Mouse (Mus musculus) gastrocnemius, adult 2 months (tissue): ENCODE results near the gene Frem1. TPM values are rescaled to one million over a fixed set of nuclear protein-coding genes. Genes with fewer than 3 reads are reported as not detected.
A peak's percentile ranks its signal among the peaks of the same experiment; 100 is the strongest.

Experiments used
- DNase-seq: peaks from one replicate; pipeline ENCODE4 v3.0.0; 2022
- H3K27ac ChIP-seq: fragments of 200-600 bp; 2 replicates; pipeline ENCODE4 v1.8.1; 2022; ENCODE audit warnings: mild to moderate bottlenecking
- H3K4me3 ChIP-seq: fragments of 200-600 bp; 2 replicates; pipeline ENCODE4 v1.8.1; 2022; ENCODE audit warnings: mild to moderate bottlenecking, moderate library complexity
- CTCF ChIP-seq: fragments of 200-600 bp; IDR thresholded peaks from 2 replicates; pipeline ENCODE4 v1.8.1; 2022; ENCODE audit warnings: antibody characterized with exemption, mild to moderate bottlenecking, moderate library complexity
- intact Hi-C: fragments of 180-260 bp; cut with DNase I; formaldehyde crosslinking; loops from one replicate; pipeline ENCODE4 v1.15.1; 2025
- total RNA-seq, 2 experiments: library from RNA; stranded (reverse); gene quantifications; 2 replicates each; pipeline ENCODE4 v1.2.3; 2021

The Frem1 gene
- total RNA-seq, 2 experiments from 2014 or later = 0.38 to 0.64 TPM

DNA sequence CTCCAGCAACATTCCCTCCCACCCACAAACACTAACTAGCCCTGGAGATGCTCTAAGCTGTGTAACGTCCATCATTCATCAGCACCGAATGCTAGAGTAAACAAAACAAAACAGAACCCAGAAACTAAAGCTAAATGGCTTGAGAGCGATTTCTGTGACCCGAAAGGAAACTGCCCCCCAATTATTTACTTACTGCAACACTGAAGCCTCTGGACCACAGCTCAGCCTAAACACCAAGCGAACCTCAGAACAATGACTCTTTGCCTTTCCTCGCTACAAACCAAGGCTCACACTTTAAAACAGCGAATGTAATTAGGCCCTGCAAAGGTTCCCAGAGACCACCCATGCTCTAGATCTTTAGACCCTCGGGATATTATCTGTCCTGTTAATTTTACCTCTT is 963 bp downstream of the Frem1 start:
- Histone ChIP-seq H3K4me3 (peak overlapping the region; percentile 55), H3K27ac (no peak overlapping the region)
- intact Hi-C loops = no loop called here
- no peak for TF ChIP-seq CTCF
- no peak for DNase-seq

DNA sequence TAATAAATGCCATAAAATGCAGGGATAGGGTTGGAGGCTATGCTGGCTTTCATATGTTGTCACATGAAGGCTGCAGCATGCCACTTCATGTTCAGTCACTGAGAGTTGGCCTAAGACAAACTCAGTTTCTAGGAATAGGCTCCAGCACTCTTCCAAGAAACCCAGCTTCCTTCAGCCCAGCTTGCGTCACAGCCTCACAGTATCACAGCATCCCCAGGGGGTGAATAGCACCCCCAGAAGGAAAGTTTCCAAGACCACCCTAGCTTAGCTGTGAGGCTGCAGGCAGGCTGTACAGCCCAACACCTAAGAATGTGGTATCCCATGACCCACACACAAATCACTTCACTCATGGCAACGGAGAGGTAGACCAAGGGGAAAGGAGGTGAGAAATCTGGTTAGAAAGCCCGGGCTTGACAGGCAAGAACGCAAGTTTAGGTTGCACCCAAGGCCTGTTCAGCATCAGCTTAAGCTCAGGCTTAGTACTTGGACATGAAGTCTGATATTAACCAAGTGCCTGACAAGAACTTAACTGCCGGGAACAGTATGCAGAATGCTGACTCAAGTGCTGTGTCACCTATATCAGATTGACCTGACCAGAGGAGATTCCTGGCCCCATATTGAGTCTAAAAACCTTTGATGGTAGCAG is 1.9 kb downstream of the Frem1 start:
- no peak overlapping the region for H3K4me3 ChIP-seq
- no peak for TF ChIP-seq CTCF
- intact Hi-C loops = no loop called here

DNA sequence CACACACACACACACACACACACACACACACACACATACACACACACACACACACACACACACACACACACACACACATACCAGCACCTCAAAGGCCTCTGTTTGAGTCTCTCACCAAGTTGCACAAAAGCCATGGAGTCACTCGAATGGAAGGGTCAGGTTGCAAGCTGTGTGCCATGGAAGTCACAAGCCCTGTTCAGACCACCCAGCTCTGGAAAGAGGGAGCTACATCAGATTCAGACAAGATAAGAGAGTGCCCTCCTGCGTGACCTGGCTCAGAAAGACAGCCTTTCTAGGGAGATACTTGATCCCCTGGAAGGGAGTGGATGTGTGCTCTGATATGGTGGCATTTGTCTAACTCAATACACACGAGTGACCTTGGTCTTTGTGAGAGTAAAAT is 2.9 kb downstream of the Frem1 start:
- intact Hi-C loops = no loop called here
- no peak for DNase-seq
- Histone ChIP-seq H3K27ac (no peak overlapping the region), H3K4me3 (no peak overlapping the region)
- no peak for TF ChIP-seq CTCF

More for the DNA sequence above, 1.9 kb downstream of the Frem1 start:
- DNase-seq = no peak
- H3K27ac ChIP-seq = no peak overlapping the region

DNA sequence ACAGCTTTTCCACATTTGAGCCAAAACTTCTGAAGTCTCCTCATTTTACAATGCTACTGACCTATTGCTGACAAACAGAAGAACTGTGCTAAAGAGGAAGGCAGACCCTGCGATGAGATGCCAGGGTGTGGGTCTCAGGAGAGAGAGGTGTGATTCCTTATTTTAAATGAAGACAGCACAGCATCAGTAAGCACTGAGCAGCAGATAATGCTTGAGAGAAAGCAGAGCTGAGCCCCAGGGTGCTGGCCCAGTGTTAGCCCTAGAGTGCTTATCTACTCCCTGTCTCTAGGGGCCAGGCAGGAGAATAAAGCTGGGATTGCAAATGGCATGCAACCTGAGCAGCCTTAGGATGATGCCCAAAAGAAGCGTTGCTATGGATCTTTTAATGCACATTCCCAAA is 3.6 kb downstream of the Frem1 start:
- H3K27ac ChIP-seq = no peak overlapping the region
- intact Hi-C loops = no loop called here
- DNase-seq = no peak
- no peak overlapping the region for H3K4me3 ChIP-seq
- TF ChIP-seq CTCF = no peak

DNA sequence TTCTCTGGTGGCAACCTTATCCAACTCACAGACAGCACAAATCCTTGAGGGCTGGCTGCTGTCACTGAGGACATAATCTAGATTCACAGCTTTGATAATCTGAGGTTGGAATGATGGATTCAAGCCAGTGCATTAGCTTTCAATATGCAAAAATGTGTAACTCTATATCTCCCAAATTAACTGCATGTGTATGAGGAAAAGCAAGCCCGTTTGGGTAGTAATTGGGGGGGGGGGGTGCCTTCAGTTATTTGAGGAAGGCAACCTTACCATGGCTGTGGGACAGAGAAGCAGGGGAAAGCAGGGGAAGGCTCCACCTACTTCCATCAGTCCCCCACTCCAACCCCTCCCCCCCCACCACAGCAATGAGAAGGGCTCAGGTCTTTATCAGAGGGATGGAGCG is 5.3 kb downstream of the Frem1 start:
- intact Hi-C loops = no loop called here
- no peak for DNase-seq
- no peak overlapping the region for H3K4me3 ChIP-seq
- H3K27ac ChIP-seq = no peak overlapping the region
- no peak for TF ChIP-seq CTCF

DNA sequence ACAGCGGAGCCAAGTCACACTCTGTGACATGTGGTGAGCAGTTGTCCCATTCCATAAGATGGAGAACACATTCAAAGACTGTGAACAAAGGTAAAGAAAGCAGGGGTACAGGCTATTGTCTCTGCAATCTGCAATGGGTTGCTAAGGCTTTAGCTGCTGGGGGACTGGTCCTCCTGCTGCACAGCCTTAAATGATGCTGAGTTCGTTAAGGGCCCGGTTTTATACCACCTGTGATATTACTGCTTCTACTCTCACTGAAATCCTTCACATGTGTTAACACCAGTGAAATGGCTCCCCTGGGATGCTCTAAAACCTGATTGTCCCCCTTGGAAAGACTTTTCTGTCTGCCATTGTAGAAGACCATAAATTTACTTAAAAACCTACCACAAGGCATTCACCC is 6.1 kb downstream of the Frem1 start:
- no peak for TF ChIP-seq CTCF
- Histone ChIP-seq H3K4me3 (no peak overlapping the region), H3K27ac (no peak overlapping the region)
- DNase-seq = no peak
- intact Hi-C loops = no loop called here

DNA sequence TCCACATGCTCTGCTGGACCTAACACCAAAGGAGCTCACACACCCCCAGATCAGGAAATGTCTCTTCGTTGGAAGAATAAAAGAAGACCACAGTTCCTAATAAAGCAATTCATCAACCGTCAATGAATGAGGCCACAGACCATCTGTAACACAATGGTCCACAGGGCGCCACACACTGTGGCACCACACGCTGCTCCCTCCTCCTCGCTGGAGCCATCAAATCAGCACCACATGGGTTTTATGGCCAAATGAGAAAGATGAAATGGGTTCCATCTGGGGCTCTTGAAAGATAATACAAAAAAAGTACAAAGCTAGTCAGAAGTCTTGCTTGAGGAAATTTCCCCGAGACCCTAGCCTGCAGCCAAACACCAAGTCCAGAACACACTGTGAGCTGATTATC is 6.9 kb downstream of the Frem1 start:
- no peak overlapping the region for H3K27ac ChIP-seq
- intact Hi-C loops = no loop called here
- no peak for TF ChIP-seq CTCF
- no peak overlapping the region for H3K4me3 ChIP-seq
- no peak for DNase-seq

DNA sequence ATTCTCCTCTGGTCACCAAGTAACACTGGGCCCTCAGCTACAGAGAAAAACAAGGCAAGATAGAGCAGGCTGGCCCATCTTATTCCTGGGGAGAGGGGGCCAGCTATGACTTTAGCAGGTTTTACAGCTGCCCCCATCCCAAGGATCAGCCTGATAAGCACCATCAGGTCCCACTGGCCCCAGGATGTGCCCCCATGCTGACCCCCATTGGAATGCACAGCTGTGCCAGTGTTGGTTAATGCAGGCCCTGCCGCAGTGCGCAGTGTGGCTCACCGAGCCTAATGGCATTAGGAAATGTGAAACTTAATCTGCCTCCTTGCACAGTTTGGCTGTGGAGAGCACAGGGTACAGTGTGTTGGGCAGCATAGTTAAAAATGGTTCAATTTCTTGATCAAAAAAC is 11.4 kb downstream of the Frem1 start:
- Histone ChIP-seq H3K27ac (no peak overlapping the region), H3K4me3 (no peak overlapping the region)
- intact Hi-C loops = no loop called here
- no peak for TF ChIP-seq CTCF
- no peak for DNase-seq

DNA sequence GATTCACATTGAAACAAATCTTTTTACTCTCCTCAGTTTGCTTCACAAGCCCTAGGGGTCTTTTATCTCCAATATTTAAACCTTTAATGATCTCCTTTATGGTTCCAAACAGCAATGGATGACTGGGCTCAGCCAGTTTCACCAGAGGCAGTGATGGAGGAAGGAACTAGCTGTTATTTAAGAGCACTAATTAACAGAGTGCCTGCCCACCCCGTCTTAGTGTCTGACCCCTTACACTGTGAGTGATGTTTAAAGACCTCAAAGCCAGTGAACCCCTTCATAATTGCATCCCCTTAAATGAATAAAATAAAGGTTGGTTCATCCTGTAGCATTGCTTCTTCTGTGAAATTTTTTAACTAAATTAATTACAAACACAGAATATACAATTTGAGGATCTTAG is 19.4 kb downstream of the Frem1 start:
- no peak overlapping the region for H3K27ac ChIP-seq
- intact Hi-C loops = no loop called here
- no peak overlapping the region for H3K4me3 ChIP-seq
- DNase-seq = no peak
- no peak for TF ChIP-seq CTCF

DNA sequence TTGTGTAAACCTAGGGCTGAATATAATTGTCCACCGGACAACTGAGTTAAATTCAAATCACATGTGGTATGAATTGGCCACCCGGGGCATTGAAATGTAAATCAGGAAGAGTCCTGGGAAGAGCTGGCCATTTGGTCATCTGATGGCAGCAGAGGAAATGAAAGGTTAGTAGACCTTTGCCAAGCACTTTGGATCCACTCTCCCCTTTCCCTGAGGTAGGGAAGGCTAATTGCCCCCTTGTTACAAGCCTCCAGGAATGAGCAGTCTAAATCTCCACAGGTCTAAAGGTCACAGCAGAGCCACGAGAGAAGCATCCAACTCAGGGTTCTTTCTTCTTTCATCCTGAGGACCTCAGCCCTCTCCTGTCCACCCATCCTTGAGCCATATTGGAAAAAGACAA is 20.5 kb downstream of the Frem1 start:
- Histone ChIP-seq H3K4me3 (no peak overlapping the region), H3K27ac (no peak overlapping the region)
- no peak for TF ChIP-seq CTCF
- DNase-seq = no peak
- intact Hi-C loops = no loop called here

DNA sequence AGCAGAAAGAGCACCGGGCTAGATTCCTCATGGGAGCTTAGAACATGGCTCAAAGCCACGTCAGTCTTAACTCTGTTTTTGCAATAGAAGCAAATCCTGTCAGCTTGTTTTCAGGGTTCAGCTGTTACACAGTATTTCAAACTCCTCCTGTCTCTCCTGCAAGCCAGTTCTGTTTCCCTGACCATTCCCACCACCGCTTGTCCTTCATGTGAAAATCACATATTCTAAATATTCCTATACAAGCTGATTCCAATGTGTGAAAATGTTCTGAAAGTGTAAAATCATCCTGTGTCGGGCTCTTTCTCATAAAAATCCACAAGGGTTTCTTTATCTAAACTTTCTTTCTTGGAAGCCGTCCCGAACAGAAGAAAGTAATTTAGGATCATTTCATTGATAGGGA is 22.0 kb downstream of the Frem1 start:
- H3K4me3 ChIP-seq = no peak overlapping the region
- no peak for TF ChIP-seq CTCF
- intact Hi-C loops = no loop called here
- H3K27ac ChIP-seq = no peak overlapping the region
- no peak for DNase-seq

DNA sequence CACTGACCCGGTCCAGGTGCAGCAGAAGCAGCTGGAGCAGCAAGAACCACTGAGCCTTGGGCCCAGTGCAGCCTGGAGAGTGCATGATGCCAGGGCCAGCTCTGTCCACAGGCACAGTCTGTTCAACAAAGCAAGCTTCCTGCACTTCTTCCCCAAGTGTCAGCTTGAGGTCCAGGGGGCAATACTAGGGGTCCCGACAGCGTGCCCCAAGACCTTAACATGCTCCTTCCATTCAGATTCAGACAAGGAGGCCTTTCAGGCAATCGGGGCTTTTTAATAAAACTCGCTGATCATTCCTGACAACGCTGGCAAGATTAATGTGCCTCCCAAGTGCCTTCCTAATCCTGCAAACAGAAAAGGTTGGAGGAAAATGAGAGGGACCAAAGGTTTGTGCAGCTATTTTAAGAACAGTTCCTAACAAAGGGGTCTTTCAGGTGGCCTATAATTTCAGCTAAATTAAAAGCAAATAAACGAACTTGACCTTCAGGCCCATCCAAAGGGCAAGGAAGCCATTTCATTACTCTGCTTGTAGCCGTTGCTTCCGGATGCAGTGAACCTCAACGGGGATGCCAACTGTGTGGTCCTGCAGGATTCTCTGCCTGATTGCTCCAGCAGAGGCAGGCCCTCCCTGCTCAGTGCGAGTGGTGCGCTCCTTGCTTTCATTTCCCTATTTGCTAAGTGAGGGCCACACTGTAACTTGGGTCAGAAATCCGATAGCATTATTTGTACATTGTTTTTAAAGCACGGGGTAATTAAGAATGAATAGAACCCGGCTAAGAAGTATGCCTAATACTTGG is 31.2 kb downstream of the Frem1 start:
- no peak for TF ChIP-seq CTCF
- H3K27ac ChIP-seq = no peak overlapping the region
- no peak overlapping the region for H3K4me3 ChIP-seq
- DNase-seq = no peak
- intact Hi-C loops = no loop called here

DNA sequence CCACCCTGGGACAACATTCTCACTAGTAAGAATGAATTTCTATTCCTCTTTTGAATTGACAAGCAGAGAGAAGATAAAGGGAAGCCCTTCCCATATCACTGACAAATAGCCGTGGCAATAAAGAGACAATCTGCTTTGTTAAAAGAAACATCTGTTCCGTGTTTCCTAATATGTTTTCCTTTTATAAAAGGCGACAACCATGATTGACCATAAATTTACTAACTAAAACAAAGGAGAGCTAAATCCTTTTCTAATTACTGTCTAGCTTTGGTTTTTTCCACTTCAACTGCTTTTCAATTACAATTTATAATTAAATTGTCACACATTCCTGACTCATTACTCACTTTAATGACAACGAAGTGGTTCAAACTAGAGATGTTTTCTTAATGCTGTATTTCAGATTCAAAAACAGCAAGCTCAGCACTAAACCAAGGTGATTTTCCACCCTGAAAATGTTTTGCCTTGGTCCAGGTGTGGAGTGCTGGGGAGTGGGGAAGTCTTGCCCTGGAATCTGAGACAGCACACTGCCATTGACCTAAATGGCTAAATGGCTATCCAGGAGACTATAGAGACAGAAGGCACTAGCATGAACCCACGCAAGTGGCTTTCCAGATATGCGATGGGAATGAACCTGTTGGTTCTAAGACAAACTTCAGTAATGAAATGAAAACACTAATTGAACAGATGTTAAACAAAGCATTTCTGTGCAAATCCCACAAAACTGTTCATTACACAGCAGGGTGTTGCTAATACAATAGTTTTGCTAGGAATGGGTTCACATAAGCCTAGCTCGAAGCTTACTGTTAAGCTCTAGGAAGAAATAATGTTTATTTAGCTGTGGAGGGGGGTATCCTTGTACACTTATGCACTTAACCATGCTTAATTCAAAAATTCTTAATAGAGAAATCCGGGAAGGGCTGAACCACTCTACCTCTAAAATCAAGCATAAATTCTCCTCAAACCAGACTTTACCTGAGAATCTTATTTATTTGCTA is 33.7 kb downstream of the Frem1 start:
- TF ChIP-seq CTCF = no peak
- H3K27ac ChIP-seq = no peak overlapping the region
- no peak overlapping the region for H3K4me3 ChIP-seq
- intact Hi-C loops = no loop called here
- no peak for DNase-seq
